Mouse (Mus musculus): Measurements from ENCODE around the gene Camk1d. TPM values are rescaled to one million over a fixed set of nuclear protein-coding genes. Genes with fewer than 3 reads are reported as not detected.
"Not testable (repeated sequence)": the region's sequence is repeated elsewhere in the genome, so short reads cannot be mapped to it uniquely, and the experiment has no call there.

The Camk1d gene
- polyA plus RNA-seq, 1 experiment from 2014 or later: 5.6 TPM

DNA sequence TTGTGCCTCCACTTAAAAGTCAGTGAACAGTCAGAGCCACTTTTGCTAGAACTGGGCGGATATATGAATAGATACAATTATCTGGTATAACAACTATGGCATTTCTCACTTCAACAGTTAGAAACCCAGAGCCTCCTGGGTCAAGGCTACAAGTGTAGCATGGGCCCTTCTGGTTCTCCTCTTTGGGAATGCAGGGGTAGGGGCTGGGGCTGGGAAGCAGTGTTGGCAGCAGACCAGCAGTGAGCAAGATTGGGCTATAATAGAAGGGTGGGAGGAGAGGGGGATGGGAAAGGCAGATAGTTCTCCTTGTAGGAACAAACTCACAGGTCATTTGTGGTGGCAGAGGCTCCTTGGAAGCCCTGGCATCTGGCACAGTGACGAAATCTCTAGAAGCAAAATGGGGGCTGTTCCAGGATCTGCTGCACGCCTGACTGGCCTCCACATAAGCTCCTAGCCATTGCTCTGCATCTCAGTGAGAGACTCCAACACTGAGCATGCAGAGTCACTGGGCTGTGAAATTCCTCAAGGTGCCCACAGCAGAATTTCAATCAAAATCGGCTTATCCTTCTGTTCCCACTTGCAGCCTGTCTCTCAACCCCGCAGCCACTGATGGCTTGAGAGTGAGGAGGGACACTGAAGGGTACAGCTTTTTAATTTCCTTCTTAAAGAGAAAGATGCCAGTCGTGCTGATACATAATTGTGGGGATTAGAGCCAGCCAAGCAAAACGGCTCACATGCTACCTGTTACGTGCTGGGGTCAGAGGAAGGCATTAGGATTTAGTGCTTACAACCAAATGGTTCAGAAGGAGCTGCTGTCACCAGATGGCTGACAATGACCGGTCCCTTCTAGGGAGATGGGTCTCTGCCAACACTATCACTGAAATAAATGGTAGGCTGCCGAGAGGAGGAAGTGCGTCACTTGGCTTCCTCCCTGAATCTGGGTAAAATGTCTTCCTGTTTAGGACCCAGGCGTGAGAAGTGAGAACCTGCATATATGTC is 332.3 kb downstream of the Camk1d start:
- Histone ChIP-seq H3K9me3 (ENCODE audit: control insufficient read depth, low read length) (no peaks in the 10 kb centered on the region), H3K27me3 (ENCODE audit: control insufficient read depth, insufficient read depth, low read length) (no peaks in the 10 kb centered on the region), H3K36me3 (ENCODE audit: control insufficient read depth, insufficient read depth, low read length) (no peaks in the 10 kb centered on the region), H3K4me3 (ENCODE audit: control insufficient read depth in 1 of 2, insufficient read depth in 1 of 2, low read depth in 1 of 2, low read length in 2 of 2) (no peak overlapping the region), H3K27ac (replicated peaks in 1 of 2; ENCODE audit: control insufficient read depth in 1 of 2, insufficient read depth in 1 of 2, low read depth in 2 of 2, low read length in 2 of 2) (peak overlapping the region in 1 of 2 experiments; percentile 43; a peak in 1 of 4 replicates), H3K9ac (ENCODE audit: low read length) (no peak overlapping the region), H3K4me1 (ENCODE audit: control insufficient read depth in 2 of 2, insufficient read depth in 2 of 2, low read length in 2 of 2) (peaks cover 12 to 19% of the 10 kb centered on the region in 2 experiments), H3K4me2 (ENCODE audit: low read length) (peak overlapping the region; percentile 24)
- 31% methylated on average over 12 of the region's 12 CpGs for WGBS
- ATAC-seq (ENCODE audit: insufficient number of reproducible peaks, insufficient read depth, low FRiP score, low read depth): no peak

DNA sequence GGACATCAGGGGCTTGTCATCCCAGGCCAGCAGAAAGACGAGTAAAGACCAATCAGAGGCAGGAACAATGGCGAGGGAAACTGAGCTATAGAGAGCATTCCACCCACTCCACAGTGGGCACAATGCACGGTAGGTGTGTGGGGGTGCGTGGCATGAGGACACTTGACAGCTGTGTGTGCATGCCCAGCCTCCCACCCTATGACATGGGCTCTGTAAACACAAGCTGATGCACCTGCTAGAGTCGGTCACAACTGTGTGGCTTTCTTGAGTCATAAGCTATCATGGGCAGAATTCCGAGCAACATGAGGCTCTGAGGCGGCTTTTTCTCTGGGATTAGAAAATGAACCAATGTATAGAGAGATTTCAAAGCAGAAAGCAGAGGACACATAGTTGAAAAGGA is 333.3 kb downstream of the Camk1d start:
- Histone ChIP-seq H3K27ac (replicated peaks in 1 of 2; ENCODE audit: control insufficient read depth in 1 of 2, insufficient read depth in 1 of 2, low read depth in 2 of 2, low read length in 2 of 2) (no peak overlapping the region), H3K27me3 (ENCODE audit: control insufficient read depth, insufficient read depth, low read length) (no peaks in the 10 kb centered on the region), H3K4me2 (ENCODE audit: low read length) (no peak overlapping the region), H3K4me3 (ENCODE audit: control insufficient read depth in 1 of 2, insufficient read depth in 1 of 2, low read depth in 1 of 2, low read length in 2 of 2) (no peak overlapping the region), H3K4me1 (ENCODE audit: control insufficient read depth in 2 of 2, insufficient read depth in 2 of 2, low read length in 2 of 2) (peaks cover 12 to 19% of the 10 kb centered on the region in 2 experiments), H3K9ac (ENCODE audit: low read length) (no peak overlapping the region), H3K36me3 (ENCODE audit: control insufficient read depth, insufficient read depth, low read length) (no peaks in the 10 kb centered on the region), H3K9me3 (ENCODE audit: control insufficient read depth, low read length) (no peaks in the 10 kb centered on the region)
- WGBS: 77% methylated on average over 7 of the region's 7 CpGs
- ATAC-seq (ENCODE audit: insufficient number of reproducible peaks, insufficient read depth, low FRiP score, low read depth): no peak

DNA sequence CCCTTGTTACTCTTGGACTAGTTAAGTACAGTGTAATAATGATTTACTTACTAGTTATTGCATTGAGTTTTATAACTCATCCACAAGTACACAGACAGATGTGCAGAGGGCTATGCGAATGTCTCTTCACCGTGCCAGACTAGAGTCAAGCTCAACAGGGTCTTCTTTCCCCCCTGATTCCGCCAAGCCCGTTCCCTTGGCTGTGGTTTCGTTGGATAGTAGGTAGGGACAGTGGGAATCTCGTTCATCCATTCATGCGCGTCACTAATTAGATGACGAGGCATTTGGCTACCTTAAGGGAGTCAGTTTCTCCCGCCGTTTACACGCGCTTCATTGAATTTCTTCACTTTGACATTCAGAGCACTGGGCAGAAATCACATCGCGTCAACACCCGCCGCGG is 335.4 kb downstream of the Camk1d start:
- not testable (repeated sequence) for H3K4me2 ChIP-seq (ENCODE audit: low read length); H3K36me3 ChIP-seq (ENCODE audit: control insufficient read depth, insufficient read depth, low read length); ATAC-seq (ENCODE audit: insufficient number of reproducible peaks, insufficient read depth, low FRiP score, low read depth); H3K9me3 ChIP-seq (ENCODE audit: control insufficient read depth, low read length); H3K27me3 ChIP-seq (ENCODE audit: control insufficient read depth, insufficient read depth, low read length); H3K27ac ChIP-seq (replicated peaks in 1 of 2; ENCODE audit: control insufficient read depth in 1 of 2, insufficient read depth in 1 of 2, low read depth in 2 of 2, low read length in 2 of 2); H3K4me3 ChIP-seq (ENCODE audit: control insufficient read depth in 1 of 2, insufficient read depth in 1 of 2, low read depth in 1 of 2, low read length in 2 of 2); H3K9ac ChIP-seq (ENCODE audit: low read length)
- H3K4me1 ChIP-seq (ENCODE audit: control insufficient read depth in 2 of 2, insufficient read depth in 2 of 2, low read length in 2 of 2): peaks cover 12 to 19% of the 10 kb centered on the region in 2 experiments
- WGBS: 56% methylated on average over 18 of the region's 18 CpGs

DNA sequence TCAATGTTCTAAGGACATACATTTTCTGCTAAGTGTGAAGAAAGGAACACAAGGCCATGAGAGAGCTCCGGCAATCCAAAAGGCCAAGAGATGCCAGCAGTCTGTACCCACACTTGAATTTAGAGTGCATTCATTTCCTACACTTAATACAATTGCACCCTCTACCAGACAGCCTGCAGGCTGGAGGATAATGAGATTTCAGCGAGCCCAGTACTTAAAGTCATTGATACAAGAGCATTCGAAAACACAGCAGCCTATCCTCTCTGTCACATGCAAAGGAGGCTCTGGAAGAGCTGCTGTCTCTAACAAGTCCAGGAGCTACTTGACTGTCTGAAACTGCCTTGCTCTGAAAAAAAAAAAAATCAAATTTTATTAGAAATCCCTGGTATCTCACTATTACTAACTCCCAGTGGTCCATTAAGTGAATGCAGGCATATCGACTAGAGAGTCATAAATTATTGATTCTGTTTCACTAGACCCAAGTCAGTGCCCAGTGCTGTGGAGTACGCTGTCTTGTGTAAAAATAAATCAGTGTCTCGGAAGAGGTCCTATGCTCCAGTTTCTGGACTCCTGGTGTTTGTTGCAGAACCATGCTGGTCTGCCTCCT is 336.1 kb downstream of the Camk1d start:
- Histone ChIP-seq H3K4me2 (ENCODE audit: low read length) (no peak overlapping the region), H3K9ac (ENCODE audit: low read length) (no peak overlapping the region), H3K4me3 (ENCODE audit: control insufficient read depth in 1 of 2, insufficient read depth in 1 of 2, low read depth in 1 of 2, low read length in 2 of 2) (no peak overlapping the region), H3K9me3 (ENCODE audit: control insufficient read depth, low read length) (no peaks in the 10 kb centered on the region), H3K27me3 (ENCODE audit: control insufficient read depth, insufficient read depth, low read length) (no peaks in the 10 kb centered on the region), H3K4me1 (ENCODE audit: control insufficient read depth in 2 of 2, insufficient read depth in 2 of 2, low read length in 2 of 2) (peaks cover 12 to 19% of the 10 kb centered on the region in 2 experiments), H3K27ac (replicated peaks in 1 of 2; ENCODE audit: control insufficient read depth in 1 of 2, insufficient read depth in 1 of 2, low read depth in 2 of 2, low read length in 2 of 2) (no peak overlapping the region), H3K36me3 (ENCODE audit: control insufficient read depth, insufficient read depth, low read length) (no peaks in the 10 kb centered on the region)
- ATAC-seq (ENCODE audit: insufficient number of reproducible peaks, insufficient read depth, low FRiP score, low read depth): no peak
- 70% methylated on average over 6 of the region's 6 CpGs for WGBS

DNA sequence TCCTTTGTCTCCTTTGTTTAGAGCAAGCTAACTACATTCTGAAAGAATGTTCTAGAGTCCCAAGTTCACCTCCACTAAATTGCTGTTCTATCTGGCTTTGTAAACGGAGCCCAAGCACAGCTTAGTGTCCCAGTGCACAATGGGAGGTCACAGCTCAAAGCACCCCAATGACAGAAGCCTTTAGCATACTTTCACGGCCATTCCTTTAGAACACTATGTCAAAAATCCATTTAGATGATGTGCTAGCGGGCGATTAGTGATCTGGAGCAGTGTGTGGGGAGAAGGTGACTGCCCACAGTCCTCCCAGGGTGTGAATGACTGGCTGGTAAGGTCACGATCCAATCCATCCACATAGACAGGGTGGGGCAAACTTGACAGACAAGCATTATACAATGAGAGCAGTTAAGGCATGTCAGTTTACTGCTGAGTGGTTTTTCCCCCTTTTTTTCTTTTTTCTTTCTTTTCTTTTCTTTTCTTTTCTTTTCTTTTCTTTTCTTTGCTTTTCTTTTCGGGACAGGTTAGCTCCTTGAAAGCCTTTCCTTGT is 341.4 kb downstream of the Camk1d start:
- 62% methylated on average over 6 of the region's 6 CpGs for WGBS
- no peak for ATAC-seq (ENCODE audit: insufficient number of reproducible peaks, insufficient read depth, low FRiP score, low read depth)
- no peak overlapping the region for H3K27ac ChIP-seq (replicated peaks in 1 of 2; ENCODE audit: control insufficient read depth in 1 of 2, insufficient read depth in 1 of 2, low read depth in 2 of 2, low read length in 2 of 2)

DNA sequence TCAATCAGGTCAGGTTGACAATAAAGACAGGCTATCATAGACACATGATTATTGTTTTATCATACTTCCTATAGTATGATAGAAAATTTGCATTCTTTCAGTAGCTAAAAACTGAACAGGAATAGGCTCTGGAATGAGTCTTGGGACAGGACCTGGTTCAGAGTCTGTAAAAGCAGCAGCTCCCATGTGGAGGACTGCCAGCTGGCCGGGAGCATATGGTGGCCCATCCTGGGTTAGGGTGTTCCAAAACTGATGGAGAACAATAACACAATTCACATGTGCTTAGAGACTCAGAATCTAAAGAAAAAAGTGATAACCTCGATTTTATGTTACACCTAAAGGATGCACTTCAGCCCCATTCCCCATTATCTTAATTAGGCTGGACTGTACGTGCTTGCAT is 343.0 kb downstream of the Camk1d start:
- no peaks in the 10 kb centered on the region for H3K4me1 ChIP-seq (ENCODE audit: control insufficient read depth in 2 of 2, insufficient read depth in 2 of 2, low read length in 2 of 2)
- no peak overlapping the region for H3K9ac ChIP-seq (ENCODE audit: low read length)
- no peaks in the 10 kb centered on the region for H3K36me3 ChIP-seq (ENCODE audit: control insufficient read depth, insufficient read depth, low read length)
- no peaks in the 10 kb centered on the region for H3K9me3 ChIP-seq (ENCODE audit: control insufficient read depth, low read length)
- no peak overlapping the region for H3K4me3 ChIP-seq (ENCODE audit: control insufficient read depth in 1 of 2, insufficient read depth in 1 of 2, low read depth in 1 of 2, low read length in 2 of 2)
- WGBS: 67% methylated on average over 3 of the region's 3 CpGs
- H3K27ac ChIP-seq (replicated peaks in 1 of 2; ENCODE audit: control insufficient read depth in 1 of 2, insufficient read depth in 1 of 2, low read depth in 2 of 2, low read length in 2 of 2): no peak overlapping the region
- H3K27me3 ChIP-seq (ENCODE audit: control insufficient read depth, insufficient read depth, low read length): no peaks in the 10 kb centered on the region
- no peak for ATAC-seq (ENCODE audit: insufficient number of reproducible peaks, insufficient read depth, low FRiP score, low read depth)
- H3K4me2 ChIP-seq (ENCODE audit: low read length): no peak overlapping the region

More for the DNA sequence above, 341.4 kb downstream of the Camk1d start:
- Histone ChIP-seq H3K9me3 (ENCODE audit: control insufficient read depth, low read length) (no peaks in the 10 kb centered on the region), H3K27me3 (ENCODE audit: control insufficient read depth, insufficient read depth, low read length) (no peaks in the 10 kb centered on the region), H3K36me3 (ENCODE audit: control insufficient read depth, insufficient read depth, low read length) (no peaks in the 10 kb centered on the region), H3K9ac (ENCODE audit: low read length) (no peak overlapping the region), H3K4me3 (ENCODE audit: control insufficient read depth in 1 of 2, insufficient read depth in 1 of 2, low read depth in 1 of 2, low read length in 2 of 2) (no peak overlapping the region), H3K4me1 (ENCODE audit: control insufficient read depth in 2 of 2, insufficient read depth in 2 of 2, low read length in 2 of 2) (peaks cover 2 to 3% of the 10 kb centered on the region in 2 experiments; a peak in 1 of 4 replicates), H3K4me2 (ENCODE audit: low read length) (no peak overlapping the region)

DNA sequence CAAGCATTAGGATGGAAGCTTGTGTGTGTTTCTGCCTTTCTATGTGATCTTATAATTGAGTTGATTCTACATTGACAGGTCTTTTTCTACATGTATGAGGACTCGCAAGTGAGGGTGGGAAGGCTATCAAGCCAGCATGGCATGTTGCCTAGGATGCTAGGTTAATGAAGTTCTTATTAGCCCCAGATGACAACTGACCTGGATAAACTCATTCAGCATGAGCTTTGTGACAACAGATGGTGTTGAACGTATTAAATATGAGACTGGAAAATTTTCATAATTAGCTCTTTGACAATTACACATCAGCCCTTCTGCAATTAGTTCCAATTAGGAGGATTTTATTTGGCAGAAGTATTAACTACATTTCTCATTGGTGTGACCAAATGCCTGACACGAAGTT is 343.7 kb downstream of the Camk1d start:
- H3K27me3 ChIP-seq (ENCODE audit: control insufficient read depth, insufficient read depth, low read length): no peaks in the 10 kb centered on the region
- no peaks in the 10 kb centered on the region for H3K4me1 ChIP-seq (ENCODE audit: control insufficient read depth in 2 of 2, insufficient read depth in 2 of 2, low read length in 2 of 2)
- ATAC-seq (ENCODE audit: insufficient number of reproducible peaks, insufficient read depth, low FRiP score, low read depth): no peak
- no peak overlapping the region for H3K9ac ChIP-seq (ENCODE audit: low read length)
- no peaks in the 10 kb centered on the region for H3K9me3 ChIP-seq (ENCODE audit: control insufficient read depth, low read length)
- no peak overlapping the region for H3K4me3 ChIP-seq (ENCODE audit: control insufficient read depth in 1 of 2, insufficient read depth in 1 of 2, low read depth in 1 of 2, low read length in 2 of 2)
- no peak overlapping the region for H3K4me2 ChIP-seq (ENCODE audit: low read length)
- no peaks in the 10 kb centered on the region for H3K36me3 ChIP-seq (ENCODE audit: control insufficient read depth, insufficient read depth, low read length)
- no peak overlapping the region for H3K27ac ChIP-seq (replicated peaks in 1 of 2; ENCODE audit: control insufficient read depth in 1 of 2, insufficient read depth in 1 of 2, low read depth in 2 of 2, low read length in 2 of 2)
- 72% methylated on average over 3 of the region's 3 CpGs for WGBS

Data from heart, embryonic 14.5 days (tissue).